Mouse (Mus musculus): Measurements from ENCODE around the gene Ptgfrn. TPM values are rescaled to one million over a fixed set of nuclear protein-coding genes. Genes with fewer than 3 reads are reported as not detected.

Ptgfrn gene
- 10 to 100 TPM; 29.1 to 48.4 TPM for total RNA-seq (2021)
- 13.5 and 16.5 TPM in 2 replicates for polyA plus RNA-seq (2012; rRNA removed)
- long read RNA-seq, full-length matches to known transcripts, result 3 of 14 reads
- long read RNA-seq, partial matches to known transcripts, result 1 of 14 reads
- long read RNA-seq, other reads (novel, unspliced or antisense), result 10 of 14 reads

DNA sequence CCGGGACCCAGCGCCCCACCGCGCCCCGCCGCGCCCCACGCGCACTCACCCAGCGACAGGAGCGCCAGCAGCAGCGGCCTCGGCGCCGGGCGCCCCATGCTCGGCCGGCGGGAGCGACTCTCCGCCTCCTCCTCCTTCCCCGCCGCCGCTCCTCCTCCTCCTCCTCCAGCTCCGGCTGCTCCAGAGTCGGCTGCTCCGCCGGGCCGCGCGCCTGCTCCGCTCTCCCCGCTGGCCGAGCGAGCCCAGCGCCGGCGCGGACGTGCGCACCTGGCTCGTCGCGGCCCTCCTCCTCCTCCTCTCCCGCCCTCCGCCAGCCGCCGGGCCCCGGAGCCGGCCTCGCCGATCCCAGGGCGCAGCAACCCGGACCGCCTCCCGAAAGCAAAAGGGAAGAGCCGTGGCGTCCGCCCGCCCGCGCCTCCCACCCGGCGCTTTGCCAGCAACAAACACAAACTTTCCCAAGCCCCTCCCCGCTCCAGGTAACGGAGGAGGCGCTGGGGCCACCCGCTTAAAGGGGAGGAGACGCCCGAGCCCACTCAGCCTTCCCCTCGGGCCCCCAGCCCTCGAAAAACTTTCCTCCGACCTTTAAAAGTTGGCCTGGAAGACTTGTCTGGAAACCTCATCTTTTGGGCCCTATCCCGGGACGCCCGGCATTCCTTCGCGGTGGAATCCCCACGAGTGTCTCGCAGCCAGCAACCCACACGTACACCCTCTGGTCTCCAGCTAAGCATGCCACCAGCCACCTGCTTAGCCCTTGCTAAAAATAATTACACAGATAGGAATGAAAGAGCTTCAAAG, at the start of gene Ptgfrn:
Ptgfrn (minus strand) TSS at position 236 of the 795 bp plus-strand sequence.
- DNase-seq, result peak; percentile 88

- no peak for DNase-seq
Observed at GRCm38 (mm10) chr3:101159701-101160100, 49.6 kb upstream of the Ptgfrn start.

GRCm38 (mm10) chr3:101154067-101154466, 44.0 kb upstream of the Ptgfrn start:
- DNase-seq, result no peak

- DNase-seq, result no peak
Observed at GRCm38 (mm10) chr3:101153341-101153740, 43.3 kb upstream of the Ptgfrn start.

DNA sequence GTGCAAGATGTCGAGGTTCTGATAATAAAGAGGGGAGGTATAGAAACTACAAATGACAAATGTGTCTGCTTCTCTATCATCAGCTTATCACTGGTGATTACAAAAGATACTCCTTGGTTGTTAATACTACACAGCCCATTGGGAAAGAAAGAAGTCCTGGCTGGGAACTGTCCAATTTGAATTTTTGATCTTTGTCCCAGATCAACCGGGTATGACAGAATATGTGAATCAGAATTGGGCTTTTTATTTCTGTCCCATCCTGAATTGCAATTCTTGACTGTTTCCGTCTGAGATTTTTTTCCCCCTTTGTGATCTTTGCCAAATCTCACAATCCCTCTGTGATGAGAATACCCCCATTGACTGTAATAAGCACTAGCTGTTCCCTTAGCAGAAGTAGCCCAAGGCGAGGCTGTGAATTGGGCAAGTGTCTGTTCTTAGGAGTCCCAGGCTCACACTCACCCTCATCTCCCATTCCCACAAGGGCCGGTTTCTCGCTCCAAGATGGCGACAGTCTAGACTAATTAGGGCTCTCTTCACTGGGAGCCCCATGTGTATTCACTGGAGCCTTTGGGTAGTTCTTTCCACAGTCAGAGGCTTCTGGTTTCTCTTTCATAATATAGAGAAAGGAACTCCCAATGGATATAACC, 36.2 kb upstream of the Ptgfrn start:
- no peak for DNase-seq

GRCm38 (mm10) chr3:101145292-101146046, 35.4 kb upstream of the Ptgfrn start:
- DNase-seq, result peak; percentile 68

DNA sequence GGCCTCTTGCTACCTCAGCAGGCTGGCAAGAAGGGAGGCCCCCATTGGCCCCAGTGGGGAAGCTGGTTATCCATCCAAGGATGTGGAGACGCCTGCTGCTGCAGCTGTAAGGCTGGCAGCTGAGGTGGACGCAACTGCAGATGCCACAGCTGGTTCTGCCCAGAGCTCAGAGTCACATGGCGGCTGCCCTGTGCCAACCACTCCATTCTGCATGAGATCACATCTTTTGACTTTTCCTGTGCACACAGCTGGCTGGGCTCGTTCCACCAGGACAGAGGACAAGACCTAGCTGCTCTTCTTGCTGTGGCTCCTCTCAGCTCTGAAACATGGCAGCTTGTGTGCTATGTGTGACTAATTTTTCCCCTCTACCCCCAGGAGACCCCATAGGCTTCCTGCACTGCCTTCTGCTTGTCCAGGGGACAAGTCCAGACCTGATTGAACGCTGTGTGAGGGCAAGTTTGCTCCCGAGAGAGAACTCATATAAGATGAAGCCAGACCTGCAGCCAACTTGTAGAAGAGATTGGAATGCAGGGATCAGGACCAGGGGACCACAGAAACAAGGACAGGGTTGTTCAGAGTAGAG, 34.4 kb upstream of the Ptgfrn start:
- DNase-seq, result no peak

DNA sequence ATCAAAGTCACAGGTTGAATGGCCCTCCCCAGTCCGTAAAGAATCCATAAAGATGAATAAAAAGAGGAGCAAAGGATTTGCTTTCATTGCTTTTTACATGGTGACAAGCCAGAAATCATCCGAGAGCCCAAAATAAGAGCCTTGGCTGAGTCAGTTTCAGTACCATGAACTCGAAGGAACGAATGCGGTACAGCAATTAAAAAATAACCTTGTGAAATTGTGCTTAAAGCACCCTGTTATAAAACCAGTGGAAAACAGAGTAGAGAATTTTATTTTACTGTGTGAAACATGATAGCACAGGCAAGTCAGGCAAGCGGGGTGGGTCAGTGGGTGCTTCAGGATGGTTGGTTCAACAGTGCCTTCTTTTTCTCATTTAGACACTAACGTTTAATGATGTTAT, 33.4 kb upstream of the Ptgfrn start:
- no peak for DNase-seq

DNA sequence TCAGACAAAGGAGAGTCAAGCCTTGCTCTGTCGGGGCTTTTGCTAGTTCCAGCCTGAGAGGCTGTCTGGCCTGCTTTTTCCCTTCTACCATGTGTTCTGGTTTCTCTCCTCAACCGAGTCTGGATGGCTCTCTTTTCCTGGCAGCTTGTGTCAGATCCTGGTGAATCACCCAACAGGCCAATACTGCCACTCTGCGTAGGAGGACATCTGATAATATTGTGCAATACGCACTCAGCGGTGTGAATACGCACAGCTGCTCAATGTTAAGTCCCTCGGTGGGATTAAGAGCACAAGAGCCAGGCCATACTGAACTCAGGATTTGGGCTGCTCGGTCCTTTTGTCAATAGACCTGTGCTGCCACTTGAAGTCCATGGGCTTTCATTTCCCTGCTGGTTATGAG, 31.8 kb upstream of the Ptgfrn start:
- DNase-seq, result peak; percentile 67

DNA sequence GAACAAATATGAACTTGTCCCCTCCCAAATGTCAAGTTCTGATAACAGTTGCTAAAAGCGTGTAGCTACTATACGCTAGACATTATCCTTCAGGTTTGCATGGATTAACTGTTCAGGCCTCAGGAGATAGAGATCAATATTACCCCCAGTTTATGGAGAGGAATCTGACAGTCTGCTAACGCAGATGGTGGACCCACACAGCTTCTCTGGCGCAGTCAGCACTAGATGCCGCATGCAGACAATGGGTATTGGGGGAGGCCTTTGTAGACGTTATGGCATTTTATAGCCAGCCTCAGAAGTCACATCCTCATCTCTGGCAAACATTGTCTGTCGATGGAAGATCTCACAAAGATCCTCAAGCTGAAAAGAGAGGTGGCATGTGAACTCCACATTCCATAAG, 29.9 kb upstream of the Ptgfrn start:
- no peak for DNase-seq

DNA sequence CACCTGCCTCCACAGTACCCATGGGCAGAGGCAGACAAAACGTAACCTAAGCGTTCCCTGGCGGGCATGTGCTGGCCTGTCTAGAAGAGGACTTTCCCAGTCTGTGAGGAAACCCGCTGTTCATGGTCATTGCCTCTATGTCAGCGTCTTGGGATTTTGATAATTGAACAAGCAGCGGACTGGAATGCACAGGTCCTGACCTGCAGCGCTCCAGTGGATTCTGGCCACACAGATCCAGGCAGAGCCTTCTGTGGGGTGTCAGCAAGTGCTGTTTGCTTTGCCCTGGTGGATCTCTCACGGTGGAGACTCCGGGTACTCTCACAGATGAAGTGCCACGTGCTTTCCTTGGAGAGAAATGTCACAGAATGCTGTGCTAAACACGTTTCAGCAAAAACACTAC, 26.4 kb upstream of the Ptgfrn start:
- no peak for DNase-seq

GRCm38 (mm10) chr3:101134861-101135260, 24.8 kb upstream of the Ptgfrn start:
- no peak for DNase-seq

DNA sequence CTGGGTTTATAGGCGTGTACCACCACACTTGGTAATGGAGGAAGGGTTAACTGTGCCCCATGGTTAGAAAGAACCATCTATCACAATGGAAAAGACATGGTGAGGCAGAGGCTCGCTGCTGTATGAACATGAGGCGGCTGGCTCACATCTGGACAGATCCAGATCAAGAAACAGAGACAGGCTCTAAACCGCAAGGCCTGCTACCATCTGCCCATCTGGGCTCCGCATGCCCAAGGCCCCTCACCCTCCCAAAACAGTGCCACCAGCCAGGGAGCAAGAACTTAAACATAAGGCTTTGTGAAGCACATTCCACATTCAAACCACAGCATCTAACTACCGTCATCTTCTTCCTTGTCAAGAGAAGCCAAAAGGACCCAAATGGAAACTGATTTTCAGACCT, 22.9 kb upstream of the Ptgfrn start:
- DNase-seq, result no peak

DNA sequence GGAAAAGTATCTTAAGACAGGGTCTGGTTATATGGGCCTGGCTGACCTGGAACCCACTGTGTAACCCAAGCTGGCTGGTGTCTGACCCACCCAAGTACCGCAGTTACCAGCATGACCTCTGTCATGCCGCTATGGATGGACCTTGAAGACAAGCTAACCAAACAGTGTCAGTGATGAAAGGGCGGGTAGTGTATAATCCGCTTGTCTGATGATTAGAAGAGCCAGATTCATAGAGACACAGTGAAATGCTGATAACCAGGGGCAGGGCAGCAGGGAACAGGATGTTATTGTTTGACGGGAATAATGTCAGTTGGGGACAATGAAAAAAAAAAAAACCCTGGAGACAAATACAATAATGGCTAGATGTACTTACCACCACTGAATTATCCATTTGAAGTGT, 21.7 kb upstream of the Ptgfrn start:
- no peak for DNase-seq

GRCm38 (mm10) chr3:101130526-101130925, 20.4 kb upstream of the Ptgfrn start:
- DNase-seq, result peak; percentile 30

- DNase-seq, result no peak
Observed at GRCm38 (mm10) chr3:101129620-101130019, 19.5 kb upstream of the Ptgfrn start.

DNA sequence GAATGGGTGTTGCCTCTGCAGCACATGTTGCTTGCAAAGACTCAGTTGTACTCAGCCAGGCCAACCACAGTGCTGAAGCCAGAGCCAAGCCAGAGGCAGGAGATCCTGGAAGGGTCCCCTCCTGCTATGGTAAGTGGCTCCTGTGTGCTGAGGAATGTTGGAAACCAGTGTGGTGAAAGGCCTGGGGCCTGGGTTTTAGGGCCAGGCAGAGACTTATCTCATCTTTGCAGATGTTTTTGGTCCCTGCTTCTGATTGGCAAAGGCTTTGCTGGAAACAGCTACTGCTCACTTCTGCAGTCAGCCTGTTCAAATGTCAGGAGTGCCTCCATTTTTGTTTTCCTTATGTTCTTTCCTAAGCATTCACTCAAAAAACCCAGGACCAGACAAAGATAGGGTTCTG, 19.0 kb upstream of the Ptgfrn start:
- no peak for DNase-seq

- no peak for DNase-seq
Observed at GRCm38 (mm10) chr3:101127766-101128165, 17.7 kb upstream of the Ptgfrn start.

DNA sequence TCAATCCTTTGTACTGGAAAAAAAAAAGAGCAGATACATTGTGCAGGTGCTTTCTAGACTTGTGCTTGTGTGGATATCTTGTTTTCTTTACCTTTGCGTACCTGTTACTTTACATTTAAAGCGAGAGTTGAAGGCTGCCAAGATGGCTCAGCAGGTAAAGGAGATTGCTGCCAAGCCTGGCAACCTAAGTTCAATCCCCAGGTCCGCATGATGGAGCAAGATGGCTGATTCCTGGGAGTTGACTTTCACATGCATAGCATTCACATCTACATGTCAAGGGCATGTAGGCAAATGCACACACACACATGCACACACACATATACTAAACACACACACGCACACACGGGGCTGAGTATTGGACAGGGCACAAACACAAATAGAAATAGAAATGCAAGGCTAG, 14.6 kb upstream of the Ptgfrn start:
- DNase-seq, result no peak

- DNase-seq, result no peak
Observed at GRCm38 (mm10) chr3:101122479-101122878, 12.4 kb upstream of the Ptgfrn start.

GRCm38 (mm10) chr3:101117774-101118173, 7.7 kb upstream of the Ptgfrn start:
- DNase-seq, result no peak

GRCm38 (mm10) chr3:101117386-101117749, 7.3 kb upstream of the Ptgfrn start:
- DNase-seq, result no peak
